Mouse (Mus musculus) liver, embryonic 14.5 days (tissue): ENCODE data around the gene Dmgdh.

ENCODE experiments used
- CTCF ChIP-seq: IDR thresholded peaks from 2 replicates; pipeline ENCODE4 v1.5.1; 2016; ENCODE audit warnings: antibody characterized with exemption, low read depth, control low read depth
- EP300 ChIP-seq: IDR thresholded peaks from 2 replicates; pipeline ENCODE4 v1.6.1; 2016; ENCODE audit warnings: antibody characterized with exemption, low read depth

DNA sequence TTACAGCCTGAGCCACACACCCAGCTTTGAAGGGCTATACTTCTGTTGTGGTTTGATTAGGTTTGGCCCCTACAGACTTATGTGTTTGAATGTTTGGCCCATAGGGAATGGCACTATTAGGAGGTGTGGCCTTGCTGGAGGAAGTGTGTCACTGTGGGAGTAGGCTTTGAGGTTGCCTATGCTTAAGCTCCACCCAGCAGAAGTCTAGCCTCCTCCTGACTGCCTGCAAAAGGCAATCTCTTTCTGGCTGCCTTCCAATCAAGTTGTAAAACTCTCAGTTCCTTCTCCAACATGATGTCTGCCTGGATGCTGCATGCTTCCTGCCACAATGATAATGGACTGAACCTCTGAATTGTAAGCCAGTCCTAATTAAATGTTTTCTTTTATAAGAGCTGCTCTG lies 9.1 kb downstream of the Dmgdh start:
- TF ChIP-seq EP300 (no peak), CTCF (no peak)
